Mouse (Mus musculus): Measurements from ENCODE around the gene Kcnf1.

- no peak for TF ChIP-seq POLR2A (IDR thresholded peaks at IDR 0.05; ENCODE audit: insufficient read depth, low read depth, low read length)
- no peak for TF ChIP-seq CTCF (IDR thresholded peaks at IDR 0.05)
These were observed 36.3 kb downstream of the Kcnf1 start for GRCm38 (mm10) chr12:17140436-17140835.
